Mouse (Mus musculus): ENCODE data around the gene Tmem131l.

DNA sequence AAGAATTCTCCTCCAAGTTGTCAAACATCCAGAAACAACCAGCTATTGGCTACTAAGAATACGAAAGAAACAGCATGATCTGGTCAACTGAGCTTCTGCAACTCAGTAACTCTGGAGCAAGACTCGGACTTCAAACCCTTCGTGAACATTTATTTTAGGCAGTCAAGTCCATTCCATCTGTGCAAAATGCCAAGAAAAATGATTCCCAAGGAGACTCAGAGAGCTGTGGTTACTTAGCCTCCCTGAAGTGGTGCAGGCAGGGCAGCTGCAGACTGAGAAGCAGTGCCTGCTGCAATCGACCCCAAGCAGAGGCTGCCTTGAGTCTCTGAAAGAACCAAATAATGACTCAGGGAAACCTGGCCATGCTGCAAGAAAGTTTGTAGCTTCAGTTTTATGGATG is 98.1 kb downstream of the Tmem131l start:
- TF ChIP-seq CTCF (IDR thresholded peaks at IDR 0.05; ENCODE audit: low read depth, low read length) (no peak), POLR2A (IDR thresholded peaks at IDR 0.05; ENCODE audit: borderline replicate concordance, low read depth, low read length) (no peak)
